Mouse (Mus musculus) CH12F3 (cell line): ENCODE data around the gene Cnr2.

Source experiments
- in situ Hi-C: fragments of 300-500 bp; cut with MboI; formaldehyde crosslinking; loops from 2 replicates; pipeline ENCODE4 v1.14.3; 2020; ENCODE audit warnings: low sequenced_read_pairs

The Cnr2 gene

GRCm38 (mm10) chr4:135900008-135900407, 4.8 kb downstream of the Cnr2 start:
- in situ Hi-C loops, result no loop called here

- in situ Hi-C loops, result no loop called here
Observed at GRCm38 (mm10) chr4:135902606-135903242, 7.5 kb downstream of the Cnr2 start.

- in situ Hi-C loops, result no loop called here
Observed at GRCm38 (mm10) chr4:135904810-135905209, 9.6 kb downstream of the Cnr2 start.

- in situ Hi-C loops, result no loop called here
Observed at GRCm38 (mm10) chr4:135906633-135907032, 11.4 kb downstream of the Cnr2 start.

GRCm38 (mm10) chr4:135909326-135910066, 14.3 kb downstream of the Cnr2 start:
- in situ Hi-C loops, result no loop called here

GRCm38 (mm10) chr4:135911531-135911930, 16.3 kb downstream of the Cnr2 start:
- in situ Hi-C loops, result no loop called here

GRCm38 (mm10) chr4:135912164-135912563, 17.0 kb downstream of the Cnr2 start:
- in situ Hi-C loops, result no loop called here

- in situ Hi-C loops, result no loop called here
Observed at GRCm38 (mm10) chr4:135912835-135913234, 17.6 kb downstream of the Cnr2 start.

GRCm38 (mm10) chr4:135913433-135913832, 18.2 kb downstream of the Cnr2 start:
- in situ Hi-C loops, result no loop called here

- in situ Hi-C loops, result loop anchor here (5.0 kb wide), 1 partner anchor 36 kb away; no protein-coding TSS in a partner anchor
Observed at GRCm38 (mm10) chr4:135918635-135919279, 23.6 kb downstream of the Cnr2 start.

- in situ Hi-C loops, result loop anchor here (5.0 kb wide), 1 partner anchor 37 kb away; no protein-coding TSS in a partner anchor
Observed at GRCm38 (mm10) chr4:135919280-135919639, 24.1 kb downstream of the Cnr2 start.

- in situ Hi-C loops, result no loop called here
Observed at GRCm38 (mm10) chr4:135920304-135921241, 25.4 kb downstream of the Cnr2 start, which contains the start of gene Fuca1. Gene Fuca1, plus strand, starts transcription at chr4:135920735.

- in situ Hi-C loops, result no loop called here
Observed at GRCm38 (mm10) chr4:135921257-135922120, 26.3 kb downstream of the Cnr2 start.

GRCm38 (mm10) chr4:135922190-135922589, 27.0 kb downstream of the Cnr2 start:
- in situ Hi-C loops, result no loop called here

- in situ Hi-C loops, result no loop called here
Observed at GRCm38 (mm10) chr4:135924418-135924817, 29.2 kb downstream of the Cnr2 start.

GRCm38 (mm10) chr4:135925341-135925740, 30.1 kb downstream of the Cnr2 start:
- in situ Hi-C loops, result no loop called here

GRCm38 (mm10) chr4:135926195-135926808, 31.1 kb downstream of the Cnr2 start:
- in situ Hi-C loops, result no loop called here

- in situ Hi-C loops, result no loop called here
Observed at GRCm38 (mm10) chr4:135926861-135927260, 31.7 kb downstream of the Cnr2 start.

- in situ Hi-C loops, result no loop called here
Observed at GRCm38 (mm10) chr4:135928376-135928775, 33.2 kb downstream of the Cnr2 start.
